Mouse (Mus musculus) testis, adult 10 weeks (tissue): ENCODE measurements around the gene Gm29106. TPM values are rescaled to one million over a fixed set of nuclear protein-coding genes. Genes with fewer than 3 reads are reported as not detected.

ENCODE experiments used
- polyA plus RNA-seq: library from polyadenylated mRNA; stranded (reverse); fragments of 350-450 nt; fragmentation: Illumina TruSeq; extraction: RNeasy Lipid Tissue Mini Kit (QIAGEN cat#74804); gene quantifications from one replicate; pipeline ENCODE4 v1.2.3, GENCODE M21; 2014; ENCODE audit warnings: low read depth, low replicate concordance

Gene Gm29106
- polyA plus RNA-seq, result not detected

GRCm38 (mm10) chr1:118176242-118176641 is at the start of gene Gm29106:
Gene Gm29106, plus strand, starts transcription at chr1:118176542.

Other genes with a start within 250 kb of the Gm29106 start
- gene Gm28168, start 248.5 kb upstream of the Gm29106 start, polyA plus RNA-seq, result not detected
- not detected for gene Gm7145, start 210.6 kb upstream of the Gm29106 start, polyA plus RNA-seq
- gene Tsn, start 135.2 kb downstream of the Gm29106 start, polyA plus RNA-seq, result 56.3 TPM
- 45.4 TPM for gene Nifk, start 145.3 kb downstream of the Gm29106 start, polyA plus RNA-seq
- gene Clasp1, start 212.5 kb downstream of the Gm29106 start, polyA plus RNA-seq, result 69.1 TPM